Mouse (Mus musculus) CH12F3 (cell line): ENCODE results near the gene Cog2.

Source experiments
- in situ Hi-C: fragments of 300-500 bp; cut with MboI; formaldehyde crosslinking; loops from 2 replicates; pipeline ENCODE4 v1.14.3; 2020; ENCODE audit warnings: low sequenced_read_pairs

The Cog2 gene

DNA sequence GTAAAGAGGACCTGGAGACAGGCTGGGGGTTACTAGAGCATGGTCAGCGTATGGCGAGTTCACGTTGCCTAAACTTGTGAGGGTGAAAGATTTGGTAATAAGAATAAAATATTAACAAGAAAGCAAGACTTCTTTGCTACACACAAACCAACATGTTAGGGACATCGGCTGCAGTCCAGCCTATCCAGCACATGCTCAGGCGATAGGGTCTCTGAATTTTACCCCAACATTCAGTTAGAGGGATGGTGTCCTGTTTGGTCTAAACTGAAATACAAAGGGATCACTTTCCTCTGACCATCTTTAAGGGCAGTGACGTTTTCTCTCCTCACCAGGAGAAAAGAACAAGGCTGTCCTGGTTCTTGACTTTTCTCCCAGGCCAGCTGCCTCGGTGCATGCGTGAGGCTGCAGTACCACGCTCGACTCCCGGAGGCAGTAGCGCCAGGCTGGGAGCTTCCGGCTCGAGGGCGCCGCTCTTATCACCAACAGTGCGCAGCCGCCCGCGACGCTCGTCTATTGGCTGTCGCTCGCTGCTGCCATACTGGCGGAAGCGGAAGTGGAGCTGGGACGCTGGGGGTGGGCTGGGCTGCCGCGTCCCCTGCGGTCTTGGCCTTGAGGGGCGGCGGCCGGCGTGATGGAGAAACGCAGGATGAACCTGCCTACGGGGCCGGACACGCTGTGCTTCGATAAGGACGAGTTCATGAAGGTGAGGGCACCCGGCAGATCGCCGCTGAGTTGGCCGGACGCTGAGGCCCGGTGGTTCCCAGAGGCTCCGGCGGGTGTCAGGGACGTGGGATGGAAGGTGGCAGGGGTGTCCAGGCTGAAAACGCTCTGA, at the start of gene Cog2:
Cog2 (plus strand) TSS at position 519 of the 832 bp plus-strand sequence.
- in situ Hi-C loops = no loop called here

DNA sequence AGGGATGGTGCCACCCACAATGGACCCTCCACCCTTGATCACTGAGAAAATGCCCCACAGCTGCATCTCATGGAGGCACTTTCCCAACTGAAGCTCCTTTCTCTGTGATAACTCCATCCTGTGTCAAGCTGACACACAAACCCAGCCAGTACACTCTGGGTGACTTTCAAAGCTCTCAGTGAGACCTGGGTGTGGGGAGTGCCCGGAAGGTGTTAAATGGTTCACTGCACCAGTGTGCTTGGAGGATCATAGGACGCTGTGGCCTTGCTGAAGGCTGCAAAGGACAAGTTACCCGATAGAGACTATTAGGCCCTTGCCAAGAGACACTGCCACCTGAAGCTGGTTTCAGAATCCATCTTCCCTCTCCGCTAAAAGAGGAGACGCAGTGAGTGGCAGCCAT, 44.9 kb upstream of the Cog2 start:
- in situ Hi-C loops = no loop called here

DNA sequence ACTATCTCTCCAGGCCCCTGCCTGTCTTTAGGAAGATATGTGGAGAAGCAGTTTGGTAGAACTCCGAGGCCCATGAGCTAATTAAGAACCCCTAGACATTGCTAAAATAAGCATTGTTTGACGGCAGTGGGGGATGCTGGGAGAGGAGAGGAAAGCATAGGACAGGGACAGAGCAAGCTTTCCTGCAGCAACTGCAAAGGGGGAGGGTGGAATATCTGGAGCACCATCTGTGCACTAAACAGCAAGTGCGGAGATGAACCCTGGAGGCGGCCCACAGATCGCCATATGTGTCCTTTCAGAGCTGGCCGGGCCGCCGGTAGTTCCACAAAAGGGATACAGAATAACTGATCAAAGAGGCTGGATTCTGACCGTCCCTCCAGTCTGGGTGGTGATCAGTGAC, 43.9 kb upstream of the Cog2 start:
- in situ Hi-C loops = no loop called here

DNA sequence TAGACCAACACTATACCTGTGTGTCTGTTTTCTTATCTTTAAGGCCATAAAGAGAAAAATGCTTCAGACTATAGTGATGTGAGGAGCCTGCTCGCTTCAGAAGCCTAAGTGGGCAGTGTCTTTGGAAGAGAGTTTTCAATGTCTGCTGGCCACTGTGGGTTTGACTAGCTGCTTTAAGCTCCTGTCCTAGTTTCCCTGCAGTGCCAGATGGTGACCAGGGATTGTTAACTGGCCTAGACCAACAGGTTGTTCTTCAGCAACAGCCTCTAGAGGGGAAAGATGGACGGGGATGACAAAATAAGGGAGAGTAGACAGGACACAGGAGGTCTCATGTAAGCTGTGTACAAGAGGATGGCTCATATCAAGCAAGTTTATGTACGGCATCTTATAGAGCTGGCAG, 41.3 kb upstream of the Cog2 start:
- in situ Hi-C loops = no loop called here

DNA sequence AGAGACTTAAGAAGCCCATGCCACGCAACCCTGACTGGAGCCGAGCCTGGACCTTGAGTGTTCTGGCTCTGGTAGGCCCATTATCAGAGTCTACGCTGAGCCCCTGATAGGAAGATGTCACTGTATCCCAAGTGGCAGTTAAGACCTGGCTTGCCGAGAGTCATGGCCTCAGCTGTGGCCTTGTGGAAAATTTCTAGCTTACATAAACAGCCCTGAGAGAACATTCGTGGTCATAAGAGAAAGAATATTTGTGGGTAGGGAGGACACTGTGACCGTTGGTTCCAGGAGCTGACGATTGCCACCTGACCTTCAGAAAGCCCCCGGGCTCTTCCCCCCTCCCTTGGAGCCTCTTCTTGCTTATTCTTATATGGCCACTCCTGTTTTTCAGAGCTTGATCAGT, 40.2 kb upstream of the Cog2 start:
- in situ Hi-C loops = no loop called here

DNA sequence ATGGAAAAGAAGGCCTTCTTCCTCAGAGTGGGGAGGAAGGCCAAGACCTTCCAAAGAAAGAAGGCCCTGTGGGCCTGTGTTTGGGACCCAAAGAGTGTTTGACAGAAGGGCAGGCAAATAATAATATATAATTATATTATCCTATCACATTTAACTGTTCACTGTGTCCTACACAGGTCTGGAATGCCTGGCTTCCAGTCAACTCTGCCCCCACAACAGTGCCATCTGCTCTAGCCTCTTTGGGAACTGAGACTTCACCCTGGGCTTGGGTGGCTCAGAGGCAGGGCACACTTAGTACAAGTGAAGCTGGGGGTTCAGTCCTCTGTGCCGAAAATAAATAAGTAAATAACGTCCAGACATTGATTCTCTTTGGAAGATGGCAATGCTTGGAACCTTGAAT, 37.8 kb upstream of the Cog2 start:
- in situ Hi-C loops = no loop called here

DNA sequence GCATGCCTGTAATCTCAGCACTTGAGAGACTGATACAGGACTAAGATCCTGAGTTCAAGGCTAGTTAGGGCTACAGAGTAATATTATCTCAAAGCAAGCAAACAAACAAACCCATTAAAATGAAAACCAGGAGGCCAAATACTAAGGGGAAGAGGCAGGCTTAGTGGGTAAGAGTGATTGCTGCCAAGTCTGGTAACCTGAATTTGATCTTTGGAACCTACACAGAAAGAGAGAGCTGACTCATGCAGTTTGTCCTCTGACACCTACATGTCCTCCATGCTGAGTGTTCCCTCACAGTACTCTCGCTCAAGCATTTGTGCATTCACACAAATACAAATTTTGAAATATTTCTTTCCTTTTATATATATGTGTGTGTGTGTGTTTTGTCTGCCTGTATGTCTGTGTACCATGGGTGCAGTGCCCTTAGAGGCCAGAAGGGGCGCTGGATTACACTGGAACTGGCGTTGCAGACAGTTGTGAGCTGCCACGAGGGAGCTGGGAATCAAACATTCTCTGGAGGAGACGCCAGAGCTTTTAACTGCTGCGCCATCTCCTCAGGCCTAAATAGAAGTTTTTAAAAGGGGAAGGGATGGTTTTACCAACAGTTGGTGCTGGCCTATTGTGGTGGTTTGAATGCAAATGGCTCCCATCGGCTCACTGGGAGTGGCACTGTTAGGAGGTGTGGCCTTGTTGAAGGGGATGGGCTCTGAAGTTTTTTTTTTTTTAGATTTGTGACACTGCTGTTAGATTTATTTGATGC, 37.0 kb upstream of the Cog2 start:
- in situ Hi-C loops = no loop called here

DNA sequence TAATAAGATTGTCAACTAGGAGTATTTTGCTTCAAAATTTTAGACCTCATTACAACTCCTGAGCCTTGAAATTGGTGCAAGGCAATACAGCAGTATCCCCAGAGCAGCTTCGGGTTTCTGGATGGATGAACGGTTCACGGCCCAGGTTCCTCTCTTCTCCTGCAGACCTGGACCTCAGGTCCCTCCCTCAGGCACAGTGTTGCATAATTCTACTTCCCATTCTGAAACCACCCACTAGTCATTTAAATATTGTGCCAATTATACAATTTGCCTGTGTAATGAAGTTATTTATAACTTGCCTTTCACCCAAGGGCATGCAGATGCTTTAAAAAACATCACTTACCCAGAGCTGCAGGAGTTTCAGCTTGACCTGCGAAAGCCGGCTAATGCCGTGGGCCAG, 31.3 kb upstream of the Cog2 start:
- in situ Hi-C loops = no loop called here

DNA sequence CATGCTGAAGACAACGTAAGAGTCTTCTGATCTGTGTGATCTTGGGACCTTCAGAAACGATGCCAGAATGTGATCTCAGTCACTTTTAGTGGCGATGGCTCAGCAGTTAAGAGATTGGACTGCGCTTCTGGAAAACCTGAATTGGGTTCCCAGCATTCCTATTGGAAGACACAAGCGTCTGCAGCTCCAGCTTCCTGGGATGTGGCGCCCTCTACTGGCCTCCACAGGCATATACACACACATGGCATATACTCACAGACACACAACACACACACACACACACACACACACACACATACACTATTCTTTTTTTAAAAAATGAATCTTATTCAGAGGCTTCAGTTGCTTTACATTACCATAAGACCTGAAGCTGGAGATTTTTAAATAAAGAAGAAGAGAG, 30.8 kb upstream of the Cog2 start:
- in situ Hi-C loops = no loop called here

DNA sequence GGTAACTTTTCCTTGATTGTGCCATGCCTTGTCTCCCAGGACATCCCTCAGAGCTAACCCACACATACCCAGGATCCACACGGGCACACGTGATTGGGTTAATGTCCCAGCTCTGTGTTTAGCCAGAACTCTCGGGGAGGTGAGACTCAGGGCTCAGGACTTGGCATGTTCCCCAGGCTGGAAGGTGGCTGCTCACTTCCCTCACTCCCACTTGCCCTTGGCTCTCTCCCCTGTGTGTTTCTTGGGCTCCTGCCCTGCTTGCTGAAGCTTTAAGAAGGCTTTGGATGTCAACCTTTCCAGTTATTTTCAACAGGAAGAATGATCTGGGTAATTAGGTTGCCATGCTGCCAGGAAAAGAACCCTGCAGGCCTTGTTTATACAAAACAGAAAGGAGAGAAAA, 26.2 kb upstream of the Cog2 start:
- in situ Hi-C loops = no loop called here

DNA sequence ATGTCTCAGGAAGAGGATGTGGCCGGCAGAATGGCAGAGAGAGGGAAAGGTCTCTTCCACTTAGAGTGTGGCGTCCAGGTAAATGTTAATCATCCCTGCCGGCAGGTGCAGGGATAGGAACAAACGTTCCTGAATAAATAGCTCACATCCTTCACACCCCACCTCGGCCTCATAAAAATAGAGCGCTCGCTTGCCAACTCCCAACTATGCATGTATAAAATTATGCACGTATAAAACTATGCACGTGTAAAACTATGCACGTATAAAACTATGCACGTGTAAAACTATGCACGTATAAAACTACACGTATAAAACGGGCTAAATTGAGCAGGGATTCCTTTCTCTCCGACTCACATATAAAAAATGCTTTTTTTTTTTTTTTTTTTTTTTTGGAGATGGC, 25.6 kb upstream of the Cog2 start:
- in situ Hi-C loops = no loop called here

DNA sequence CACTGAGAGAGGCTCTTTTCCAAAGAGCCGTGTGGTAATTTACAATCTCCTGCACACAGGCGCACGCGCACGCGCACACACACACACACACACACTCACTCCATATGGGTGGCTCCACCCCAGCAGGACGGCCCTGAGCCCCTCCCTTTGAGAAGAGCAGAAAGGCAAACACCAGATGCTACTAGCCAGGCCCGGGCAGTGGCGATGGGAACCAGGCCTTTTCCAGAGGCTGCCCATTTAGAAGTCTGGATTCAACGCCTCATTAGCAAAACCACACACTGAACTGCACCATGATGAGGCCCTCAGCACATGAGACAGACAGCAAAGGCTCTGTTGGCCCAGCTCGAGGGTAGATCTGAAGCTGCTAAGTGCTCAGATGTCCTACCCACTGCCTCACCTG, 24.9 kb upstream of the Cog2 start:
- in situ Hi-C loops = no loop called here

DNA sequence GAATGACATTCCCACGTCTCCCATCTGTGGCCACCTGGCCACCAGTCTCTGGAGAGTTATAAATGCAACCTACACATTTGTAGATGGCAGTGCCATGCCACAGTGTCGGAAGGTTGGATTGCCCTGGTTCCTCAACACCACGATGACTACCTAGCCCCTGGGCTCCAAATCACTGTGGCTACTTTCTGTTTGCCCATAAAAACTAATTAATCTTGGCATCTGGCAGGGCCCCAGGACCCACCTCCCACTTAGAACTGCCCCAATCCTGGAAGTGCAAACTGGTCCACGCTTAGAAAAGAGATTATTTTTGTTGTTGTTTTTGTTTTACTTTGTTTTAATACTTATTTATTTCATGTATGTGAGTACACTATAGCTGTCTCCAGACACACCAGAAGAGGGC, 24.3 kb upstream of the Cog2 start:
- in situ Hi-C loops = no loop called here

DNA sequence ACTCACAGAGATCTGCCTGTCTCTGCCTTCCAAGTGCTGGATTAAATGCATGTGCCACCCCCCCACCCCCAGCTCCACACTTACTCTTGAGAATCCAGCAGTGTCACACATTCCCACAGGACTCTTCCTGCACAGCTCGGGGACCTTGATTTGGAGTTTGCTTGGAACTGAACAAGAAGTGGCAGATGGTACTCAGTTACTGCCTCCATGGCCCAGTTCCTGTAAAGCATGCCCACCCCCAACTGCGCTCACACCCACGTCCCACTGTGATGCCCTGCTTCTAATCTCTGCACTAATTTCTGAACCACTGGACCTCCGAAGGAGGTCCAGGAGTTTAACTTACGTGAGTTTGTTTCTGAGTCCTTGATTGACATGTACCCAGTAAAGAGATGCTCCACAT, 23.7 kb upstream of the Cog2 start:
- in situ Hi-C loops = no loop called here

DNA sequence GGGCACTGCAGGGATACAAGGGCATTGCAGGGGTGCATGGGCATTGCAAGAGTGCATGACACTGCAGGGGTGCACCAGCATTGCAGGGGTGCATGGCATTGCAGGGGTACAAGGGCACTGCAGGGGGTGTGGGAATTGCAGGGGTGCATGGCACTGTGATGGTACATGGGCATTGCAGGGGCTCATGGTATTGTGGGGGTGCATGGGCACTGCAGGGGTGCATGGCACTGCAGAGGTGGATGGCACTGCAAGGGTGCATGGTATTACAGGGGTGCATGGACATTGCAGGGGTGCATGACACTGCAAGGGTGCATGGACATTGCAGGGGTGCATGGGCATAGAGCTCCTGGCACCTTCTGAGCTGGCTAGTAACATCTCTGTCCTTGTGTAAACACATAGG, 22.2 kb upstream of the Cog2 start:
- in situ Hi-C loops = no loop called here

DNA sequence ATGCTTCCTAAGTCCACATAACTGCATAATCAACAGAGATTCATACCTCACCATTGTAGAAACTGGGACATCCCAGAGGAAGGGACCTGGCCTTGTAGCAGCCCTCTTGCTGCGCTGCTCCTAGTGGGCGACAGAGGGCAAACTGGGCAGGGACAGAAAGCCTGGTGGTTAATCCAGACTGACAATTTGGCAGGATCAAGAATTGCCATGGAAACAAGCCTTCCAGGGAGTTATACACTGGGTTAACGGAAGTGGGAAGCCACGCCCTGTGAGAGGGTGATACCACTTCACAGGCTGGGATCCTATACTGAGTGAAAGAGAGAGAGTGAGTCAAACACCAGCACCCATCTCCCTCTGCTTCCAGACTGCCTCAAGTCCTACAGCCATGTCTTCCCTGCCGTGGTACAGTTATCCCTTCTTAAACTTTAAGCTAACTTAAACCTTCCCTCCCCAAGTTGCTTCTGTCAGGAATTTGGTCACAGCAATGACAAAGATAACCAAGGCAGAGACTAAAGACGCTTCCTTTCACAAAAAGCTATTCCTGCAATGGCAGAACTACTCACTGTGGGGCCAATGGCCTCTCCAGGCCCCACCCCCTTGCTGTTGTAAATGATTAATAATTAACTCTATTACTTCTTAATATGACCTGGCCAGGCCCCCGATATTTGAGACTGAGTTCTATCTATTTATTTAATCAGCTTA, 21.2 kb upstream of the Cog2 start:
- in situ Hi-C loops = no loop called here

DNA sequence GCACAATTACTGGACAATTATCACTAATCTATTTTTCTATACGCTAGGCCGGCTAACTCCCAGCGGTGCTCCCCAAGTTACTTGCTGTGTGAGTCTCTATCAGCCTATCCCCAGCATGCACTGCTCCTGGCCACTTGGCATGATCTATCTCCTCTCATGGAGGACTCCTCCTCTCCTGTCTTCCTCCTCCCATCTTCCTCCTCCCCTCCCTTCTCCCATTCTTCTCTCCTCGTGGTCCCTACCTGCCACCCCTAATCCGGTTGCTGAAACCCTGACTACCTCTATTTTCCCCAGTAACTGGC, 20.7 kb upstream of the Cog2 start:
- in situ Hi-C loops = no loop called here

DNA sequence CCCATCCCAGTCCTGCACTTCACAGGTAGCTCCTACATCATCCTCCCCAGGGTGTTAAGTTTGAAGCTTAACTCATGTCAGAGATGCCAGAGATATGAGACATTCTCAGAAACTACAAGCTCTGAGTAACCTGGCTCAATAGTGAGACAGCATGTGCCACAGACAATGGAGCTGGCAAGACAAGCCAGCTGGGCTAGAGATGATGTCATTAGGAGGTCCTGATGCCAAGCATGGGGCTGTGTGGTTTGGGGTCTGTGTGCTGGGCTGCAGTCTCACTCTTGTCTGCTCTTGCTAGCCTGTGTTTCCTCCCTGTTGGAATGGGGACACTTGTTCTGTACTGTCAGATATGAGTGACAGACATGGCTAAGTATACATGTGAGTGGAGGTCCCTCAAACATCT, 14.9 kb upstream of the Cog2 start:
- in situ Hi-C loops = no loop called here

DNA sequence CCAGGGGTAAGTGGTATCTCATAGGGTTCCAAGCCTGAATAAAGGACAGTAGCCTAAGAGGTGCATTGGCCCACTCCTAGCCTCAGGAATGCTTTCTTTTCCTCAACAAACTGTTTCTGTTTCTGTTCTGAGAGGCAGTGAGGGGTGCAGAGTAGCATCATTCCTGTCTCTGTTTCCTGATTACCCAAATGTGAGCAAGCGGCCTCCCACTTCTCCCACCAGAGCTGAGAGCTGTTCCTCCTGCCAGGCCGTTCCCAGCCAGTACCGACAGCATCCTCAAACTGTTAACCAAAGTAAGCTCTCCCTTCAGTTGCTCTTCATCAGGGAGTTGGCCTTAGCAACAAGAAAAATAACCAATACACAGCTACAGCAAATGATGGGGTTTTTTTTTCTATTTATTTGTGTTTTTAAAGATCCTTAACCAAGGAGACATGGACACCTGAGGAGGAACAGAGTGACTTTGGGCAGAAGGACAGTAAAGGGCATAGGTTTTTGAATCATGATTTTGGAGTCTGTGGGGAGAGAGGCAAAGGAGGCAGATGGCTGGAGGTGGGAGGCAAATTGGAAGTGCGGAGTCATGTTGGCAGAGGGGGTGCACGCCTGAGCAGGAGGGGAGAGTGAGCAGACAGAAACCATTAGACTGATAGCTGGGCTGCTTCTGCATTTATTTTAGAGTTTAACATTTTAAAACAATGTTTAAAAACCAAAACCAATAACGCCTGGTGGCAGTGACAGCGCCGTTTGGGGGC, 12.8 kb upstream of the Cog2 start:
- in situ Hi-C loops = no loop called here

DNA sequence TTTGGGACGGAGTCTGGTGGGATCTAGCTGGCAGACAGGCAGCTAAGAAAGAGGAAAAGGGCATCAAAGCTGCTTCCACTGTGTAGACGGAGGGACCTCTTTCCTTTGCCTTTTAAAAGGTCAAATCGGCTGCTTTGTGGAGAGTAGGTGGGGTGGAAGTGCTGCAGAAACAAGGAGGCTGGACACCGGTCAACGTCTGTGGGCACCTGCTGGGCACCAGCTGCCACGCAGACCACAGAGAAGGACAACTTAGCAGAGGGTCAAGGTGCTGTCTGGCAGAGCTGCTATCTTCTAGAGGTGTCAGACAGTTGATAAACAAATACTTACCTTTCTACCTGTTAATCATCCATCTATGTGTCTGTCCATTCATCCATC, 12.3 kb upstream of the Cog2 start:
- in situ Hi-C loops = no loop called here

DNA sequence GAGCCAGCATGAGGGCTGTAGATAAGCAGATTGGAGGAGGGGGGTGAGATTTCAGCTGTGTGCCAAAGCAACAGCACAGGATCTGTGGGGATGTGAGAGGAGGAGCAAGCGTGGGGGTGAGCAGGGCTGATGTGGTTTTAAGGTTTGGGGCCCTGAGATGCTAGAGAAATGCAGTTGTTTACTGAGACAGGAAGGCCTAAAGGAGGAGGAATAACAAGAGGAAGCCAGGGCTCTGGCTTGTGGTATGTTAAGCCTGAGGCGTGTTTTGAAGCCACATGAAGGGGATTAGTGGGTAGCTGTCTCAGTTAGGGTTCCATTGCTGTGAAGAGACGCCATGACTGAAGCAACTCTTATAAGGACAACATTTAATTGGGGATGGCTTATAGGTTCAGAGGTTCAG, 11.4 kb upstream of the Cog2 start:
- in situ Hi-C loops = no loop called here
